Mouse (Mus musculus): ENCODE data around the gene Tgfbr2. TPM values are rescaled to one million over a fixed set of nuclear protein-coding genes. Genes with fewer than 3 reads are reported as not detected.

The Tgfbr2 gene
- polyA plus RNA-seq, 1 experiment: 11.8 TPM

DNA sequence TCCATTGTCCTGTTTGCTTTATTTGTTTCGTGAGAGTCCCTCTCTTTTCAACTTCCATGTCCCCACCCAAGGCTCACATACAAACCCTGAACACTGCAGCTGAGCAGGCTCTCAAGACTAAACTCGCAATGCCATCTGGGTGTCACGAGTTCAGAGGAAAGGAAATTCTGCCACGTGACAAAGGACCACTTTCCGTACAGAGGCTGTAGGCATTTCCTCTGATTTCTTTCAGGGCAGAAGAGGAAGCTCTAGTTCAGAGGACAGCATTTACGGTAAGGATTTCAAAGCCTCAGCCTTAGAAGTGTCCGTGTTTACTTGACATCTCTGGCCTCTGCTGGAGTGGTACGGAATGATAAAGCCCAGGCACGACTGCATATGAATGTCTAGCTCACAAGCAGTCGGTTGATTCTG, 29.9 kb downstream of the Tgfbr2 start:
- no peak overlapping the region for H3K4me3 ChIP-seq (ENCODE audit: insufficient read depth, low read length)
- TF ChIP-seq CTCF (IDR thresholded peaks at IDR 0.05; ENCODE audit: extremely low read depth, insufficient read depth, low read length) (no peak), POLR2A (IDR thresholded peaks at IDR 0.05; ENCODE audit: extremely low read depth, insufficient read depth, low read length) (no peak)
- no peaks in the 10 kb centered on the region for H3K4me1 ChIP-seq (ENCODE audit: control insufficient read depth, insufficient read depth, low read length)
- H3K27ac ChIP-seq (ENCODE audit: insufficient read depth, low read length): no peak overlapping the region

GRCm38 (mm10) chr9:116140422-116140821, 34.7 kb downstream of the Tgfbr2 start:
- Histone ChIP-seq H3K4me3 (ENCODE audit: insufficient read depth, low read length) (no peak overlapping the region), H3K27ac (ENCODE audit: insufficient read depth, low read length) (no peak overlapping the region), H3K4me1 (ENCODE audit: control insufficient read depth, insufficient read depth, low read length) (no peaks in the 10 kb centered on the region)
- TF ChIP-seq CTCF (IDR thresholded peaks at IDR 0.05; ENCODE audit: extremely low read depth, insufficient read depth, low read length) (no peak), POLR2A (IDR thresholded peaks at IDR 0.05; ENCODE audit: extremely low read depth, insufficient read depth, low read length) (no peak)

- no peaks in the 10 kb centered on the region for H3K4me1 ChIP-seq (ENCODE audit: control insufficient read depth, insufficient read depth, low read length)
- TF ChIP-seq CTCF (IDR thresholded peaks at IDR 0.05; ENCODE audit: extremely low read depth, insufficient read depth, low read length): no peak
- TF ChIP-seq POLR2A (IDR thresholded peaks at IDR 0.05; ENCODE audit: extremely low read depth, insufficient read depth, low read length): no peak
- H3K4me3 ChIP-seq (ENCODE audit: insufficient read depth, low read length): no peak overlapping the region
- no peak overlapping the region for H3K27ac ChIP-seq (ENCODE audit: insufficient read depth, low read length)
These were observed 35.6 kb downstream of the Tgfbr2 start for GRCm38 (mm10) chr9:116139549-116139948.

DNA sequence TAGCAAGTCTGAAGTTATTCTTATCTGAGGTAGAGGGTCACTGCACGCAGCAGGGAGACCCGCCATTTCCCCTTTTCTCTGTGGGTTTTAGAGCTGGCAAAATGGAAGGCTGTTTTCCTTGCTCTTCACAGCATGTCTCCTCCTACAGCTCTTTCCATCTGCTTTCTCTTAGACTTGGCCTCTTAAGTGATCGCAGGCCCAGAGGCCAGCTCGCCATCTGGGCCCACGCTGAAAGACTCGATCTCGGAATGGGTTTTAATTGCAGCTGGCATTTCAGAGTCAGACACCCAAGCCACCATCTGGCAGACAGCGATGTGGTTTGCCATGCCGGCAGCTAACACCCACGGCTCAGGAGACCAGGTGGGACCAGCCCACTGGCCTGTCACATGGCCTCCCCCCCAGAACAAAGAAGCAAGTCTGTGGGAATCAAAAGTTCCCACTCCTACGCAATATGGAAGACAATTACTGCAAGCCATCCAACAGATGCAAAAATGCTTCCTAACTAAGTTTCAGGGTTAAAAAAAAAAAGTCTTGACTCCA, 36.5 kb downstream of the Tgfbr2 start:
- H3K27ac ChIP-seq (ENCODE audit: insufficient read depth, low read length): no peak overlapping the region; the same call in 1 of the 2 replicates
- H3K4me3 ChIP-seq (ENCODE audit: insufficient read depth, low read length): no peak overlapping the region
- no peaks in the 10 kb centered on the region for H3K4me1 ChIP-seq (ENCODE audit: control insufficient read depth, insufficient read depth, low read length)
- TF ChIP-seq CTCF (IDR thresholded peaks at IDR 0.05; ENCODE audit: extremely low read depth, insufficient read depth, low read length): no peak
- no peak for TF ChIP-seq POLR2A (IDR thresholded peaks at IDR 0.05; ENCODE audit: extremely low read depth, insufficient read depth, low read length)

- Histone ChIP-seq H3K4me3 (ENCODE audit: insufficient read depth, low read length) (no peak overlapping the region), H3K27ac (ENCODE audit: insufficient read depth, low read length) (no peak overlapping the region), H3K4me1 (ENCODE audit: control insufficient read depth, insufficient read depth, low read length) (peaks cover 3% of the 10 kb centered on the region; the same call in 1 of the 2 replicates)
- no peak for TF ChIP-seq POLR2A (IDR thresholded peaks at IDR 0.05; ENCODE audit: extremely low read depth, insufficient read depth, low read length)
- TF ChIP-seq CTCF (IDR thresholded peaks at IDR 0.05; ENCODE audit: extremely low read depth, insufficient read depth, low read length): no peak
These were observed 37.5 kb downstream of the Tgfbr2 start for GRCm38 (mm10) chr9:116137645-116138044.

DNA sequence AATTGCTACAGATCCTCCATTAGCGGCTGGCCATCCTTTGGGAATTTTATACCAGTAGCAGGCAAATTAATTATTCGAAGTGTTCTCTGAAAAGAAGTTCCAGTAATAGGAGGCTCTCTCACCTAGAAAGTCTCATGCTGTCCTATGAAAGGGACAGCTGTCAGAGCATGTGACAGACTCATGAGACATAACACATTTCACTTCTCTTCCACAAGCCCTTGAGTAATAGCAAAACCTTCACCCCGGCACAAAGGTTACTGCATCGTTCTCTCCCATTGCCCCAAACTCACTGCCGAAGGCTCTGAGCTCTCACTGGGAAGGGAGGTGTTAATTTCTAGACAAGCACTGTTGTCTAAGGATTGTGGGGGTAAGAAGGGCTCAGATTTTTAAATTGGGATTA, 38.3 kb downstream of the Tgfbr2 start:
- TF ChIP-seq POLR2A (IDR thresholded peaks at IDR 0.05; ENCODE audit: extremely low read depth, insufficient read depth, low read length) (no peak), CTCF (IDR thresholded peaks at IDR 0.05; ENCODE audit: extremely low read depth, insufficient read depth, low read length) (no peak)
- H3K4me1 ChIP-seq (ENCODE audit: control insufficient read depth, insufficient read depth, low read length): peaks cover 3% of the 10 kb centered on the region; the same call in 1 of the 2 replicates
- H3K4me3 ChIP-seq (ENCODE audit: insufficient read depth, low read length): no peak overlapping the region
- H3K27ac ChIP-seq (ENCODE audit: insufficient read depth, low read length): no peak overlapping the region

DNA sequence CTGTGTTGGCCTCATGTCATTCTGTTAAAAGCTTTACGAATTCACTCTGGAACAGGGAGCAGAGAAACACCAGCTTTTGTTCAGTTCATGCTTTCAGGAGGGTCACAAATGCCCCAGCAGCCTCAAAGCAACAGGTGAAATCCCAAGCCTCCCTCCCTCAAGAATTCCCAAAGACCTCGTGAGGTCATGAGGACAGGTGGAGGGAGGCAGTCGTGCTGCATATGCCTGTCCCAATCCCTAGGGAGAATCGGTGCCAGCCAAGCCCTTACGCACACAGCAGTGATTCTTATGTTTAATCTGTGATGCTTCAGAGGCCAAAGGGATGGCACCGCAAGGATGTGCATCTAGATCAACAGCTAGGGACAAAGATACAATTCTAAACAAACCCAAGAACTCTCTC, 39.0 kb downstream of the Tgfbr2 start:
- Histone ChIP-seq H3K4me3 (ENCODE audit: insufficient read depth, low read length) (no peak overlapping the region), H3K4me1 (ENCODE audit: control insufficient read depth, insufficient read depth, low read length) (peaks cover 3% of the 10 kb centered on the region; the same call in 1 of the 2 replicates), H3K27ac (ENCODE audit: insufficient read depth, low read length) (no peak overlapping the region)
- TF ChIP-seq CTCF (IDR thresholded peaks at IDR 0.05; ENCODE audit: extremely low read depth, insufficient read depth, low read length) (no peak), POLR2A (IDR thresholded peaks at IDR 0.05; ENCODE audit: extremely low read depth, insufficient read depth, low read length) (no peak)

GRCm38 (mm10) chr9:116134488-116134887, 40.7 kb downstream of the Tgfbr2 start:
- TF ChIP-seq CTCF (IDR thresholded peaks at IDR 0.05; ENCODE audit: extremely low read depth, insufficient read depth, low read length): 0 out of 2 replicates have a peak, but pooled peaks have one; percentile 10
- no peak for TF ChIP-seq POLR2A (IDR thresholded peaks at IDR 0.05; ENCODE audit: extremely low read depth, insufficient read depth, low read length)
- H3K27ac ChIP-seq (ENCODE audit: insufficient read depth, low read length): no peak overlapping the region
- no peak overlapping the region for H3K4me3 ChIP-seq (ENCODE audit: insufficient read depth, low read length)
- peaks cover 3% of the 10 kb centered on the region; the same call in 1 of the 2 replicates for H3K4me1 ChIP-seq (ENCODE audit: control insufficient read depth, insufficient read depth, low read length)

DNA sequence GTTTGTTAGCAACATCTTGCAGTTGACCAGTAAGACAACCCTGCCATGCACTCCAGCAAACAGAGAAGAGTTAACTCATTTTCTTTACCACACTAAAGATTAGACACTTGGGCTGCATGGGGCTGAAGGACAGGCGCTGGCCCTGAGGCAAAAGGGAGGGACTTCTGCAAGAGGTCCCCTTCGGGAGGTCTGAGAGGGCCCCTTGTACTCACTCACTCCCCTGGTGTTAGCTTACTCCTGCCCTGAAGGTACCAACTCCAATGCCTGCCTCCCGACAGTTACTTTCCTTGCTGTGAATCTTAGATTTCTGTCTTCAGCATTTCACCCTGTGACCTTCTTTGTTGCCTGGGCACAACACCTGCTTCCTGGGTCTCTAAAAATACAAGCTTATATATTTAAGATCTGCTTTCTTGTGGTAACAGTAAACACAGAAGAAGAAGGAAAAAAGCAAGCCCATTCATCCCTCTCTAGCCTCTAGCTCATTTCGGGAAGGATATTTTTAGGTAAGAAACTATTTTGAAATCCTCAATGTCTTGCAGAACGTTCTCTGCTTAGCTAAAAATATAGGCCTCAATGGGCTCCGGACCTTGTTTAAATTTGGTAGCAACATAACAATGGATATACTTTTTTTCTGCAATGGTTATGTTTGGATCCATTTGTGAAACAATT, 41.7 kb downstream of the Tgfbr2 start:
- no peak overlapping the region for H3K4me3 ChIP-seq (ENCODE audit: insufficient read depth, low read length)
- peak overlapping the region; percentile 10; the same call in 1 of the 2 replicates for H3K27ac ChIP-seq (ENCODE audit: insufficient read depth, low read length)
- TF ChIP-seq CTCF (IDR thresholded peaks at IDR 0.05; ENCODE audit: extremely low read depth, insufficient read depth, low read length) (no peak), POLR2A (IDR thresholded peaks at IDR 0.05; ENCODE audit: extremely low read depth, insufficient read depth, low read length) (no peak)
- peaks cover 3% of the 10 kb centered on the region; the same call in 1 of the 2 replicates for H3K4me1 ChIP-seq (ENCODE audit: control insufficient read depth, insufficient read depth, low read length)

GRCm38 (mm10) chr9:116128886-116129285, 46.3 kb downstream of the Tgfbr2 start:
- TF ChIP-seq CTCF (IDR thresholded peaks at IDR 0.05; ENCODE audit: extremely low read depth, insufficient read depth, low read length) (no peak), POLR2A (IDR thresholded peaks at IDR 0.05; ENCODE audit: extremely low read depth, insufficient read depth, low read length) (no peak)
- H3K4me3 ChIP-seq (ENCODE audit: insufficient read depth, low read length): no peak overlapping the region
- H3K4me1 ChIP-seq (ENCODE audit: control insufficient read depth, insufficient read depth, low read length): peaks cover 3% of the 10 kb centered on the region; the same call in 1 of the 2 replicates
- no peak overlapping the region for H3K27ac ChIP-seq (ENCODE audit: insufficient read depth, low read length)

All from cortical plate, adult 2 months (tissue).